Mouse (Mus musculus): Measurements from ENCODE around the gene Obp2a.
"Not testable (repeated sequence)": the region's sequence is repeated elsewhere in the genome, so short reads cannot be mapped to it uniquely, and the experiment has no call there.

Gene Obp2a

GRCm38 (mm10) chr2:25708121-25708520, 8.3 kb downstream of the Obp2a start:
- in situ Hi-C loops (cut with MboI, MseI), result loop anchor here (10.0 kb wide), 1 partner anchor 807 kb away; the partner anchor contains the start of gene Notch1

- in situ Hi-C loops (cut with MboI, MseI), result loop anchor here (10.0 kb wide), 1 partner anchor 806 kb away; the partner anchor contains the start of gene Notch1
Measured at GRCm38 (mm10) chr2:25709056-25709455, 9.2 kb downstream of the Obp2a start.

- in situ Hi-C loops (cut with MboI, MseI), result loop anchor here (10.0 kb wide), 1 partner anchor 805 kb away; the partner anchor contains the start of gene Notch1
Measured at GRCm38 (mm10) chr2:25709791-25710190, 9.9 kb downstream of the Obp2a start.

- in situ Hi-C loops (cut with MboI, MseI), result not testable (repeated sequence)
Measured at GRCm38 (mm10) chr2:25711641-25712040, 11.8 kb downstream of the Obp2a start.

GRCm38 (mm10) chr2:25717222-25717621, 17.4 kb downstream of the Obp2a start:
- in situ Hi-C loops (cut with MboI, MseI), result loop anchor here (5.0 kb wide), 1 partner anchor 35 kb away; no protein-coding TSS in a partner anchor

GRCm38 (mm10) chr2:25733199-25733930, 33.5 kb downstream of the Obp2a start:
- in situ Hi-C loops (cut with MboI, MseI), result no loop called here

DNA sequence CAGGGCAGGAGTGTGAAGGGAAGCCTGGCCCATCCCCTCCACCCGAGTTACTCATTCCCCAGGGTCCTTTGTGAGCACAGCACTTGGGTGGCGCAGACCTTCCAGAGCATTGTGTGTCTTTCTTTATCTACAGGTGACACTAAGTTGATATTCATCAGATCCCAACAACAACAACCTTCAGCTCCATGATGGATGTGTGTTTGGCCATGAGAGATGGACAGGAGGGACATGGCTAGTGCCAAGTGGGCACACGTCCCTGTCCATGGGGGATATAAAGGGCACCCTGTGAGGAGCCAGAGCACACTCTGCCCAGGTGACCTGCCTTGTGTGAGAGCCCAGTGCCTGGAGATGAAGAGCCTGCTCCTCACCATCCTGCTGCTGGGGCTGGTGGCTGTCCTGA, 36.9 kb downstream of the Obp2a start, which contains the start of gene Obp2b:
Gene Obp2b, plus strand, starts transcription at position 301 of the 400 bp plus-strand sequence.
- in situ Hi-C loops (cut with MboI, MseI), result not testable (repeated sequence)

- in situ Hi-C loops (cut with MboI, MseI), result no loop called here
Measured at GRCm38 (mm10) chr2:25741671-25742070, 41.8 kb downstream of the Obp2a start.

Measured in T-helper 1 cell (primary cell).